8 mouse cellular contexts compared by ENCODE assay signal in genomic region chr11:120437857-120438385, GRCm38 (mm10). TPM values are rescaled to one million over a fixed set of nuclear protein-coding genes. Genes with fewer than 3 reads are reported as not detected.
DNase-seq lines count a peak whose midpoint lies in the region; ATAC-seq and TF ChIP-seq lines count a peak whose summit lies in the region.

No protein-coding gene starts in this region.

- no peak for TF ChIP-seq POLR2A in bone marrow, adult 2 months (IDR thresholded peaks at IDR 0.05; ENCODE audit: borderline replicate concordance, control insufficient read depth, low read depth, low read length)

- peaks cover 9% of the 10 kb centered on the region for H3K4me1 ChIP-seq in kidney, embryonic 14.5 days (ENCODE audit: control insufficient read depth, insufficient read depth, low read length)
- H3K4me1 ChIP-seq in bone marrow, adult 2 months (ENCODE audit: control insufficient read depth, insufficient read depth, low read length) = 0 out of 2 replicates have a peak, but pooled peaks cover 2% of the 10 kb centered on the region
- H3K4me1 ChIP-seq in hindbrain, embryonic 13.5 days (replicated peaks) = peaks cover 14% of the 10 kb centered on the region
- H3K4me1 ChIP-seq in midbrain, embryonic 13.5 days (replicated peaks) = peaks cover 13% of the 10 kb centered on the region

- peak overlapping the region; percentile 68 for H3K4me2 ChIP-seq in kidney, embryonic 14.5 days (replicated peaks; ENCODE audit: low read depth, low read length)
- peak overlapping the region; percentile 91 for H3K4me2 ChIP-seq in hindbrain, embryonic 13.5 days
- H3K4me2 ChIP-seq in midbrain, embryonic 13.5 days (replicated peaks) = peak overlapping the region; percentile 80

- no peak for TF ChIP-seq CTCF in bone marrow, adult 2 months (IDR thresholded peaks at IDR 0.05; ENCODE audit: control insufficient read depth, insufficient read depth, low read length)

- peak overlapping the region; percentile 95 for H3K9ac ChIP-seq in kidney, embryonic 14.5 days (ENCODE audit: low read depth, low read length)
- peak overlapping the region; percentile 99 for H3K9ac ChIP-seq in hindbrain, embryonic 13.5 days
- H3K9ac ChIP-seq in midbrain, embryonic 13.5 days (replicated peaks) = peak overlapping the region; percentile 99

- no peaks in the 10 kb centered on the region for H3K27me3 ChIP-seq in kidney, embryonic 14.5 days (ENCODE audit: control insufficient read depth, insufficient read depth, low read length)
- no peaks in the 10 kb centered on the region for H3K27me3 ChIP-seq in hindbrain, embryonic 13.5 days
- H3K27me3 ChIP-seq in midbrain, embryonic 13.5 days = no peaks in the 10 kb centered on the region

- 27% methylated on average over 12 of the region's 12 CpGs for WGBS in kidney, embryonic 14.5 days
- WGBS in bone marrow, adult 2 months = 24% methylated on average over 12 of the region's 12 CpGs
- WGBS in hindbrain, embryonic 13.5 days = 30% methylated on average over 12 of the region's 12 CpGs
- 30% methylated on average over 12 of the region's 12 CpGs for WGBS in midbrain, embryonic 13.5 days

- H3K36me3 ChIP-seq in kidney, embryonic 14.5 days (ENCODE audit: control insufficient read depth, insufficient read depth, low read length) = peaks cover 24% of the 10 kb centered on the region
- H3K36me3 ChIP-seq in hindbrain, embryonic 13.5 days = peaks cover 19% of the 10 kb centered on the region
- H3K36me3 ChIP-seq in midbrain, embryonic 13.5 days = peaks cover 20% of the 10 kb centered on the region

- peak overlapping the region; percentile 98 for H3K4me3 ChIP-seq in kidney, embryonic 14.5 days (ENCODE audit: low read length)
- H3K4me3 ChIP-seq in bone marrow, adult 2 months (replicated peaks; ENCODE audit: control insufficient read depth, low read depth, low read length) = peak overlapping the region; percentile 89
- H3K4me3 ChIP-seq in hindbrain, embryonic 13.5 days = peak overlapping the region; percentile 99
- peak overlapping the region; percentile 96 for H3K4me3 ChIP-seq in midbrain, embryonic 13.5 days (replicated peaks)

- DNase-seq in kidney, adult 8-10 months = no peak
- no peak for DNase-seq in frontal cortex, postnatal 25 days (ENCODE audit: low spot score in 2 of 2)
- DNase-seq in gastrocnemius, postnatal 10 days = no peak
- DNase-seq in cerebellum, adult 11-12 months = no peak

- H3K9me3 ChIP-seq in kidney, embryonic 14.5 days (ENCODE audit: control insufficient read depth, low read length) = no peaks in the 10 kb centered on the region
- H3K9me3 ChIP-seq in hindbrain, embryonic 13.5 days = no peaks in the 10 kb centered on the region
- H3K9me3 ChIP-seq in midbrain, embryonic 13.5 days = no peaks in the 10 kb centered on the region

- H3K27ac ChIP-seq in kidney, embryonic 14.5 days (ENCODE audit: low read depth, low read length) = peak overlapping the region; percentile 67; the same call in 1 of the 2 replicates
- no peak overlapping the region; the same call in 1 of the 2 replicates for H3K27ac ChIP-seq in bone marrow, adult 2 months (ENCODE audit: control insufficient read depth, insufficient read depth, low read depth, low read length, poor library complexity)
- H3K27ac ChIP-seq in hindbrain, embryonic 13.5 days = peak overlapping the region; percentile 87; the same call in 1 of the 2 replicates
- H3K27ac ChIP-seq in midbrain, embryonic 13.5 days = peak overlapping the region; percentile 85; the same call in 1 of the 2 replicates

- ATAC-seq in kidney, embryonic 14.5 days (ENCODE audit: low FRiP score, low TSS enrichment) = no peak
- ATAC-seq in hindbrain, embryonic 13.5 days (ENCODE audit: low FRiP score) = no peak
- ATAC-seq in midbrain, embryonic 13.5 days = no peak

RNA-seq across cellular contexts. Expression of gene Nploc4, which starts 0.4 kb away (rescaled TPM):
- 25.0 and 45.4 TPM in 2 replicates for polyA plus RNA-seq in kidney, embryonic 14.5 days (2014; fragmentation: Nextera tagmentation; extraction: Ambion mirVana)
- polyA plus RNA-seq in bone marrow, adult 2 months (2011; ENCODE audit: insufficient read depth, insufficient read length, low replicate concordance, missing spikeins) = 30.0 and 30.5 TPM in 2 replicates
- 32.5 and 33.8 TPM in 2 replicates for polyA plus RNA-seq in hindbrain, embryonic 13.5 days (2015; fragmentation: Nextera tagmentation; extraction: Ambion mirVana)
- 35.0 and 38.1 TPM in 2 replicates for polyA plus RNA-seq in midbrain, embryonic 13.5 days (2015; fragmentation: Nextera tagmentation; extraction: Ambion mirVana)
- total RNA-seq in gastrocnemius, postnatal 10 days (2021) = 10 to 100 TPM; 60.6 to 66.6 TPM

RNA-seq across cellular contexts. Expression of gene Tspan10, which starts 4.5 kb away (rescaled TPM):
- polyA plus RNA-seq in kidney, embryonic 14.5 days (2014; fragmentation: Nextera tagmentation; extraction: Ambion mirVana) = not detected in 2 replicates
- polyA plus RNA-seq in bone marrow, adult 2 months (2011; ENCODE audit: insufficient read depth, insufficient read length, low replicate concordance, missing spikeins) = not detected in 2 replicates
- not detected in 2 replicates for polyA plus RNA-seq in hindbrain, embryonic 13.5 days (2015; fragmentation: Nextera tagmentation; extraction: Ambion mirVana)
- polyA plus RNA-seq in midbrain, embryonic 13.5 days (2015; fragmentation: Nextera tagmentation; extraction: Ambion mirVana) = not detected in 2 replicates
- not detected for total RNA-seq in gastrocnemius, postnatal 10 days (2021)

RNA-seq across cellular contexts. Expression of gene Pde6g, which starts 15.4 kb away (rescaled TPM):
- polyA plus RNA-seq in kidney, embryonic 14.5 days (2014; fragmentation: Nextera tagmentation; extraction: Ambion mirVana) = 0.17 and 0.20 TPM in 2 replicates
- polyA plus RNA-seq in bone marrow, adult 2 months (2011; ENCODE audit: insufficient read depth, insufficient read length, low replicate concordance, missing spikeins) = not detected in 2 replicates
- polyA plus RNA-seq in hindbrain, embryonic 13.5 days (2015; fragmentation: Nextera tagmentation; extraction: Ambion mirVana) = 0.36 and 0.44 TPM in 2 replicates
- 0.19 and 0.30 TPM in 2 replicates for polyA plus RNA-seq in midbrain, embryonic 13.5 days (2015; fragmentation: Nextera tagmentation; extraction: Ambion mirVana)
- under 1 TPM; 0.23 to 0.41 TPM for total RNA-seq in gastrocnemius, postnatal 10 days (2021)

RNA-seq across cellular contexts. Expression of gene Oxld1, which starts 19.9 kb away (rescaled TPM):
- polyA plus RNA-seq in kidney, embryonic 14.5 days (2014; fragmentation: Nextera tagmentation; extraction: Ambion mirVana) = 14.8 and 18.2 TPM in 2 replicates
- 2.0 and 4.4 TPM in 2 replicates for polyA plus RNA-seq in bone marrow, adult 2 months (2011; ENCODE audit: insufficient read depth, insufficient read length, low replicate concordance, missing spikeins)
- polyA plus RNA-seq in hindbrain, embryonic 13.5 days (2015; fragmentation: Nextera tagmentation; extraction: Ambion mirVana) = 10.5 and 10.6 TPM in 2 replicates
- 10.6 and 12.5 TPM in 2 replicates for polyA plus RNA-seq in midbrain, embryonic 13.5 days (2015; fragmentation: Nextera tagmentation; extraction: Ambion mirVana)
- 10 to 100 TPM; 21.2 to 24.1 TPM for total RNA-seq in gastrocnemius, postnatal 10 days (2021)

RNA-seq across cellular contexts. Expression of gene Ccdc137, which starts 20.0 kb away (rescaled TPM):
- polyA plus RNA-seq in kidney, embryonic 14.5 days (2014; fragmentation: Nextera tagmentation; extraction: Ambion mirVana) = 27.4 and 32.8 TPM in 2 replicates
- polyA plus RNA-seq in bone marrow, adult 2 months (2011; ENCODE audit: insufficient read depth, insufficient read length, low replicate concordance, missing spikeins) = 19.2 and 29.6 TPM in 2 replicates
- 26.3 and 27.3 TPM in 2 replicates for polyA plus RNA-seq in hindbrain, embryonic 13.5 days (2015; fragmentation: Nextera tagmentation; extraction: Ambion mirVana)
- polyA plus RNA-seq in midbrain, embryonic 13.5 days (2015; fragmentation: Nextera tagmentation; extraction: Ambion mirVana) = 26.1 and 28.7 TPM in 2 replicates
- total RNA-seq in gastrocnemius, postnatal 10 days (2021) = 1 to 10 TPM; 5.5 to 6.8 TPM
